Mouse (Mus musculus) common myeloid progenitor, adult 5-6 weeks (primary cell): ENCODE results near the gene Cacybp. TPM values are rescaled to one million over a fixed set of nuclear protein-coding genes. Genes with fewer than 3 reads are reported as not detected.
A peak's percentile ranks its signal among the peaks of the same experiment; 100 is the strongest.

Experiments used
- ATAC-seq: replicated peaks from 2 replicates; pipeline ENCODE4 v1.8.0; 2016; ENCODE audit warnings: low read depth, mild to moderate bottlenecking, moderate TSS enrichment, inconsistent platforms; ENCODE audit not compliant: poor library complexity, severe bottlenecking
- total RNA-seq: library from RNA; stranded (forward); fragments of 200-1000, 187-1606 nt; gene quantifications from 2 replicates; pipeline ENCODE4 v1.2.3, GENCODE M21; 2017

The Cacybp gene
- total RNA-seq: 301 and 348 TPM in 2 replicates

- peak; percentile 93 for ATAC-seq
Observed at GRCm38 (mm10) chr1:160212703-160213669, at the start of gene Cacybp. Gene Cacybp, minus strand, starts transcription at chr1:160212875.

GRCm38 (mm10) chr1:160262415-160262814 is 49.7 kb upstream of the Cacybp start:
- no peak for ATAC-seq

GRCm38 (mm10) chr1:160261849-160262248 is 49.2 kb upstream of the Cacybp start:
- ATAC-seq: no peak

- ATAC-seq: no peak
Observed at GRCm38 (mm10) chr1:160260605-160261004, 47.9 kb upstream of the Cacybp start.

GRCm38 (mm10) chr1:160259884-160260283 is 47.2 kb upstream of the Cacybp start:
- ATAC-seq: no peak

GRCm38 (mm10) chr1:160253108-160253507 is 40.4 kb upstream of the Cacybp start:
- ATAC-seq: no peak

- ATAC-seq: peak; percentile 43
Observed at GRCm38 (mm10) chr1:160251388-160252007, 38.8 kb upstream of the Cacybp start.

GRCm38 (mm10) chr1:160250782-160251181 is 38.1 kb upstream of the Cacybp start:
- ATAC-seq: no peak

- ATAC-seq: no peak
Observed at GRCm38 (mm10) chr1:160249786-160250185, 37.1 kb upstream of the Cacybp start.

- ATAC-seq: no peak
Observed at GRCm38 (mm10) chr1:160247473-160247872, 34.8 kb upstream of the Cacybp start.

- peak; percentile 50 for ATAC-seq
Observed at GRCm38 (mm10) chr1:160246844-160247243, 34.2 kb upstream of the Cacybp start.

- peak; percentile 80 for ATAC-seq
Observed at GRCm38 (mm10) chr1:160245954-160246353, 33.3 kb upstream of the Cacybp start.

- ATAC-seq: no peak
Observed at GRCm38 (mm10) chr1:160244689-160245088, 32.0 kb upstream of the Cacybp start.

- no peak for ATAC-seq
Observed at GRCm38 (mm10) chr1:160240091-160240490, 27.4 kb upstream of the Cacybp start.

GRCm38 (mm10) chr1:160238852-160239443 is 26.3 kb upstream of the Cacybp start:
- no peak for ATAC-seq

GRCm38 (mm10) chr1:160237981-160238380 is 25.3 kb upstream of the Cacybp start:
- no peak for ATAC-seq

- peak; percentile 92 for ATAC-seq
Observed at GRCm38 (mm10) chr1:160233921-160234320, 21.2 kb upstream of the Cacybp start.

- no peak for ATAC-seq
Observed at GRCm38 (mm10) chr1:160232113-160232512, 19.4 kb upstream of the Cacybp start.

- no peak for ATAC-seq
Observed at GRCm38 (mm10) chr1:160231013-160231412, 18.3 kb upstream of the Cacybp start.

GRCm38 (mm10) chr1:160227850-160228249 is 15.2 kb upstream of the Cacybp start:
- ATAC-seq: no peak

GRCm38 (mm10) chr1:160227196-160227595 is 14.5 kb upstream of the Cacybp start:
- ATAC-seq: no peak
